Mouse (Mus musculus): ENCODE measurements at regions not wholly inside any gene's neighbourhood (a gene's known extent, or its start where the extent isn't known, plus 50 kb on each side); places are given as distances from the start of the nearest gene placed in this dataset.

DNA sequence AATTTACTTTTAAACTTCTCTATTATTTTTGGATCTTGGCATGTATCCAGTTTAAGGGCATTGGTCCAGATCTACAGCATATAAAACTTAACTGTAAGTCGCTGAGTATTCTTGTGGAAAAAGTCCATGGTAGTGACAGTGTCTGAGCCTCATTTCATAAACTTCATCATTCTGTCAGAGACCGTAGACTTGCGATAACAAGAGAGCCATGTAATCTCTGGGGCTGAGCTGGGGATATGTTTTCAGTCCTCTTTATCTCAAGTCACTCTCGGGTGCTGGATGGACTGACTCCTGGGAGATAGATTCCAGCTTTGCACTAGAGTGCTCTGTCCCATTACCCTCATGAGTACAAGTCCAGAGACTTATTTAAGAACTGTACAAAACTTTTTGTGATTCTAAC lies 362.0 kb downstream of the Fat4 start:
- no peak for DNase-seq

DNA sequence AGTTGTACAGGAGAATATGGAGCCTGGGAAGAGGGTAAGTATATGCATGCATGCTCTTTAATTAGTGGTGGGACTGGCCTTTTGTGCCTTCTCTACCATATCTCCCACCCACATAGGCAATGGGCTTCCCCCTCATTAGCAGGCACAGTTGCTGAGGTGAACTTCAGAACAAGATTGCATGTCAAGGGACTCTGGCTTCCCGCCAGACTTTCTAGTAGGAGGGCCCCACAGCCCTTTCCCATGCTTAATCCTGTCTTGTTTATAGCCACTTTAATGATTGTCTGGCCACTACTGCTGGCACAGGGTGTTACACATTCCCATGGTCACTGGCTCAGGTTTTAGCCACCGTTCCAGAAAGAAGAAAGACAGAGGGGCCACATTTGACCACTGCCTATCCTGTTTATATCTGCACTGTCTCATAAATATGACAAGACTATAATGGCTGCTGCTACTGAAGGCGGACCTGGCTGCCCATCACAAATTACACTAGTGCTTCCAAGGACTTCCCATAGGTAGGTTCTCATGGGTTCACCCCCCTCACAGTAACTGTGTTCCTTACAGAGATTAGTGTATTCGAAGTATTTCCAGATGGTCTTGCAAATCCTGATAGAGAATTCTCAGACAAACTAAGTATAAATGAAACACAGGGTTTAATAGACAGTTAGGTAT lies 362.6 kb downstream of the Fat4 start:
- no peak for DNase-seq

DNA sequence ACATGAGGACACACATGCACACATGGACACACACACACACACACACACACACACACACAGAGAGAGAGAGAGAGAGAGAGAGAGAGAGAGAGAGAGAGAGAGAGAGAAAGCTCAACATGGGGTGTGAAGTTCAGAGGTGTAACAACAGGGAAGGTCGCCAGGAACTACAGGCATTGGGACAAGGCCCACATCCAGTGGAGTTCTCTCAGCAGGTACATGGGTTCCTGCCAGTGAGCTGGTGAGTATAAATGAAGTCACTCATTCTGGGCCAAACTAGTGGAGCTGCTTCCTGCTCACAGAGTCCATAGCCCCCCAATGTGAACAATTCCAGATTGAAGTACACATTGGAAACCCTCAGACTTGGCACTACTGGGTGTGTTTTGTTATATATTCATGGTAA lies 366.3 kb downstream of the Fat4 start:
- DNase-seq: no peak

DNA sequence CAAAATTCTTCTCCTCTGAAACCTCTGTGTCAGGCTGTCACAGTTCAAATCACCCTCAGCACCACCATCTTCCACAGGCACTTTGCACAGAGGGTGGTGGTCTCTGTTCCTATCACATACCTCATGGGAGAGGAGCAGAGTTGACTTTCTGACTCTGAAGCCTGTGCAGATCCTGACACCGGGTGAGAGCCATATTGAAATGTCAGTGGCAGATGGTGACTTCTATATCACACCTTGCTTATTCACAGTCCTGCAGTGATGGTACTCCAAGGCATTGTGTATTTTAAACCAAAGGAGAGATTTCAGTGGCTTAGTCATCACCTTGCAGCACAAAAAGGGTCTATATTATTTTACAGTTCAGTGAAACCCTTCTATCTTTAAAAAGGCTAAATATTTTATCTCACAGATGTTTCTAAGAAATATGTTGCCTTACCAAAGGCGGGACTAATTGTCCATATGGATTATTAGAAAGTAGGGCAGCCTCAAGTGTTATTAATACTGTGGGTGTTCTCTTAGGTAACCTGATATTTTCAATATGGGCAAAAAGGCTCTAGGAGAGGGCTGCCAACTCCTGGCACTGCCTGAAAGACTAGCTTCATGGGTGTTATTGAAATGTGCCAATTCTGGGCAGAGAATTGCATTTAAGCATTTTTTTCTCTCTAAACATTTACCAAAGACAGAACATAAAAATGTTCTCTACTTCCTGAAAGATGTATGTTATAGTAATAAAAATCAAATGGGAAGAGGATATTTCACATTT lies 378.1 kb downstream of the Fat4 start:
- DNase-seq: no peak

DNA sequence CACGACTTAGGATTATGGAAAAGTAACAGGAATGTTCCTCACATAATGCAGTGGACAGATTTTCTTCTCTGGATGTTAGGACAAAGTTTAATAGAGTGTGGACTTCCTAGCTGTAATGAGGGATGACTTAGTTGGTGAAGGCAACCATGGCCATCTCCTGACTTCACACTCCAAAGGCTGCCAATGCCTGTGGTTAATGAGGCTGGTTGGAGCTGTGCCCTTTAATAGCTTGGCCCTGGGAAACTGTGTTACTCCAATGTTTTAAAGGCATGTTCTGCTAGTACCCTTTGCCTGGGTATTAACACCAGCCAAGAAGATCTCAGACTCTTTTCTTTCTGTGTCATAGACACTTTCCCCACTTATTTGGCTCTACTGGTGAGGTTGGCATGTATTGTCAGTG lies 378.9 kb downstream of the Fat4 start:
- DNase-seq: no peak

DNA sequence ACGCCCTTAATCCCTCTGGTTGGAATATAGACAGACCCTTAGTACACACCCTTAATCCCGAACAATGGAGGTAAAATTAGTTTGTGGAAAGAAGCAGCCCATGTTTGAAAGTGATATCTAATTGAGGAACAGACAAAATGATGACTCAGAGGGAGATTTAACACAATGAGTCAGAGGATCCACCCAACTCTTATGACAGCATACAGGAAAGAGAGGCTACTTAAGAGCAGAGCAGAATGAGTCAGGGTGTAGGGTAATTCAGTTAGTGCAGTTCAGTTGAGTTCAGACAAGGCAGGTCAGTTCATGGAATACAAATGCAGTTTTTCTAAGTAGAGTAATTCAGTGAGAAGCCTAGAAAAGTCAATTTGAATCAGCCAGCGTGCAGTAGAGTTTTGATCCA lies 382.6 kb downstream of the Fat4 start:
- no peak for DNase-seq

DNA sequence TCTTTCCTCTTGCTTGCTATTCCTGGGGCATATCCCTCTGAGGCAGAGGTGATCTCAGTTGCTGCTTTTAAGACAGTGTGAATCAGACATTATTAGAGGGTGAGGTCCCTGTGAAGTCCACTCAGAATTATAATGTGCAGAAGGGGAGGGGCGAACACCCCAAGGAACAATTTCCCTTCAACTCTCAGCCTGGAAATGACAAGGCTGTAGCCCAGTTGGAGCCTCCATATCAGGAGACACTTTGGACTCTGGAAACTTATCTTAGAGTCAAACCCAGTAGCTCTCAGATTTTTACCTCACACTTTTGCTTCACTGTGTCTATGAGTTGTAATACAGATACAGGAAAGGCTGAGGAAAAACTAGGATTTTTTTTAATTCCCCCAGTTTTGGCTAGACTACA lies 385.9 kb downstream of the Fat4 start:
- DNase-seq: no peak

DNA sequence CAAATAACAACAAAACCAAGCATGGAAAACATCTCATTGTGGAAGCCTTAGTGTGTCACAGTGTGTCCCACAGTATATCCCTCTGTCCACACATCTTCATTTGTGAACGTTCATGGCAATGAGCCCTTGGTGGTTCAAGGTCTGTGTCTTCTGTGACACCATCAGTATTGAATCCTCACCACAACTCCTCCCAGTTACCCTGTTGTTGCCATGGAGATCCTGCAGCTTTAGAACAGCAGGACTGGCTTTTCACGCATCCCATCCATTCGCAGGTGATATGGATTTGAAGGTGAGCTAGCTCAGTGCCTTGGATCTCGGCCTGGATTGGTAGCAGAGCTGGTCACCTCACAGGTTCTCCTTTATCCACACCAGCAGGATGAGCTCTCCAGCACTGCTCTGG lies 390.2 kb downstream of the Fat4 start:
- DNase-seq: no peak

DNA sequence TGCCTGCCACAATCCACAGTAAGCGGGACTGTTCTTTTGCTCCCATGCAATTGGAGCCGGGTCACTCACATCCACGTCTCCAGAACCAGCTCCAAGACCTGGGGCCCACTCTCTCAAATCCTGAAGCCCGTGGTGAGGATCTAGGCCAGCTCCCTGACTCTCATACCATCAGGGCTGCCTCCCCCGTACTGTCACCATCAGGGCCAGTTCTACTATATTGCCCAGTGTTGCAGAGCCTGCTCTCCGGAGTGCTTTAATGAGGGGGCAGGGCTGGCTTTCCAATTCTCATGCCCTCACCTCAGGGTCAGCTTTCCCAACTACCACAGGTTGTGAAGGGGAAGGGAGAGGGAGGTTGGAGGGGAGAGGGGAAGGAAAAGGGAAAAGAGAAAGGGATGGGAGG lies 390.6 kb downstream of the Fat4 start:
- no peak for DNase-seq

DNA sequence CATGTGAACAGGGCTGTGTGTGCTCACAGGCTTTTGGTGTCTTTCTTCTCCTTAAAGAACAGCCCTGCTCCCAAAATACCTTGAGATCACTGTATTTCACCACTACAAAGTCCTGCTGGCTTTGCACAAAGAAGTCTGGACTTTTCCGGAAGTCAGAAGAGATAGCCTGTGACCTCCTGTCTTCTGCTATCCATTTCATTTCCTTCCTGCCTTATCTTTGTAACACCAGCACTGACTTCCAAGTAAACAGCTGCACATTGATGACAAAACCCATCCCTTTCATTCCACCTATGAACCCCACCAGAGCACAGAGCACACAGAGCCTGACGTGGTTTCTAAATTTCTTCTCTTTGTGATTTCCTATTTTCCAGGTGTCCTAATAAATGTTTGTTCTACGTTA lies 408.5 kb downstream of the Fat4 start:
- no peak for DNase-seq

DNA sequence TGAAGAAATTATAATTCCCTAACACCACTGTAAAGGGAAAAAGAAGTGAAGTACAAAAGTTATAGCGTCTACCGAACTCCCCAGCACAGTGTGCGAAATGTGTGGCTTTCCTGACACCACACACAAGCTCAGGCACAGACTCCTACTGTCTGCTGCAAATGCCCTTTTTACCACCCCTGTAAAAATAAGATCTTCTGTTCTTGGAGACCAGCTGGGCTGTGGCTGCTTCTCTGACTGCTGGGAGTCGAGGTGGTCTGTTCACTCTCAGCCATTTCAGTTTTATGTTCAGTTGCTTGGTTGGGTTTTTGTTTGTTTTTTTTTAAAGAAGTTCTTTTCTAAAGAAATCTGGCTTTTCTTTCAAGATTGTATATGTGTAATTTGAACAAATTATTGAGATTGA lies 409.5 kb downstream of the Fat4 start:
- DNase-seq: no peak

DNA sequence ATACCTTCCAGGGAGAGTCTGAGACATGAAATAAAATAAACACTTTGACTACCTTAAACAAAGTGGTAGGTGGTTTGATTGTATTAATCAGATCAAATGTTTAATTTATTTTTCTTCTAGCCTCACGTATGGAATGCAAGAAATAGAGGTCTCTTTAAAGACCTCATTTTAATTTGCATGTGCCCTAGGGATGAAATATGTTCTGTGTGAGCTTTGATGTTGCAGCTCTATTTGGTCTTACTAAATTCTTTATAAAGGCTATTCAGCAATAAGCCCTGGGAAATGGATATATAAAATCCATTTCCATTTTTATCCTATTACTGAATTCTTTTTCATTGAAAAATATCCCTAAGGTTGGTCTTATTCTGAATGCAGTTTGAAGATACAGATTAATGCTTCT lies 422.7 kb downstream of the Fat4 start:
- DNase-seq: no peak

DNA sequence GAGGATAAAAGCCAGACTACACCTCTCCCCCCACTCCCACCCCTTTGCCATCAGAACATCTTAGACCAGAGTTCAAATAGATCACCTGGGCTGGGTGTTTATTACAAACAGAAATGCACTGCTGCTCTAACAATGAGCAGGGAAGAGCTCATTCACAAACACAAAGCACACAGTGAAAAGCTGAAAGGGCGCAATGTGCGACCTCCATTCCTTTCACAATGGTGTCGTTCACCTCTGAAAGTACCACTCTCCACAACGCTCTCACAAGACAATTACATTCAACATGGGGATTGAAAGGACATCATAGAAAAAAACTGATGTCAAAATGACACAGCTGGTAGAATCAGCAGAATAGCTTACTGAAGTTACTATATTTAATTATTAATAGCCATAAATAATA lies 426.8 kb downstream of the Fat4 start:
- no peak for DNase-seq

DNA sequence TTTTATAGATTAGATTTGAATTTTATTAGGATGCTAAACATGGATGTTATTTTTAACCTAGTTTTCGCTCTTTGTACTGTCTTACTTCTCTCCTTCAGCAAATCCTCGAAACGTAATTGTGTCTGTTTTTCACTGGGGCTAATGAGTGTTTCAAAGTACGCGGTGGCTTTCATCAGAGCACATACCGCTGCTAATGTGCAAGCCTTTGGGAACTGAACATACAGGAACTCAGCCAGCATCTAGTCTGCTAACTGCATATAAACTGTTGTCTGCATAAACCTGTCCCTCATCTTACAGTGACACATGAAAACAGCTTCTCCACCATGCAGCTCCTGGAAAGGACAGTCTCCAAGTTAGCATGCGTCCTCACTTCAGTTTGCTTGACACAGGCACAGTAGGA lies 434.1 kb downstream of the Fat4 start:
- DNase-seq: no peak

DNA sequence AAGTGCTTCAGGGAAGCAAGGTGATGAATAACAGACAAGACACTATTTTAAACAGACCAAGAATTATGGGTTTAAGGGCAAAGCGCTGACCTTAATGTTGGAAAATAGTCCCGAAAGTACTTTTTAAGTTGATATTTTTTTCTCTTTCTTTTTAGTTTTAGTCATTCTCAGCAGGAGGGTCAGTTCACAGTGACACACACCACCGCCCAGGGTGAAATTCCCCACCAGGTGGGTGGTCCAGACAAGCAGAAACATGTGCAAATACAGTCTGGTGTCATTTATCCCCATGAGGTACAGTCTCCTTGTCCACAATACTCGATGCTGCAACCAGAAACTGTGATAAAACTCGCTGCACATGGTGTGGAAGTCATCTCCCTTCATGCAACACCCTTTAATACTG lies 435.5 kb downstream of the Fat4 start:
- DNase-seq: no peak

DNA sequence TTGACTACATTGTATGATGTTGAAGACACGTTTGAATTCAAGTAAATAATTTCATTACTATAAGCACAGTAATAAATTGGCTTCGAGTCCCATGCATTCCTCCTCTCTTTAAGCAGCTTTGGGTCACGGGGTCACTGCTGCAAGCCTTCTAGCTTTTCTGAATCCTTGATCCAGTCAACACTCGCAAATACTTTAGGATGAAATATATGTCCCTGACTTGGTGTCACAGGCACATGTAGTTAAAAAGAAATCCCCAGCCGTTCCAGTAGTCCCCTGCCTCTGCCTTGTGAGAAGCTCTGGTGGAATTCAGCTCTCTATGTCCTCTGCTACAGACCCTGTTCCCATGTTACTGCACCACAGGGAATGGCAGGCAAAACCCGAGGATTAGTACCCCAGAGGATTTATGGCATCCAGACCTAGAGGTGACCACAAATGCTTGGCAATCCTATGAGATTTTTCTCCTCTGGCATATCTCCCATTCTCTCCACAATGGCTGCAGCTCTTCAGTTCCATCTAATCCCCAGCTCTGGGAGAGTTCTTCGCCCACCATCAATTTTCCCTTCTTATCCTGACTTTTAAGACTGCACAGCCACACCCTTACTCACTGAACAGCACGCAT lies 449.0 kb downstream of the Fat4 start:
- no peak for DNase-seq

DNA sequence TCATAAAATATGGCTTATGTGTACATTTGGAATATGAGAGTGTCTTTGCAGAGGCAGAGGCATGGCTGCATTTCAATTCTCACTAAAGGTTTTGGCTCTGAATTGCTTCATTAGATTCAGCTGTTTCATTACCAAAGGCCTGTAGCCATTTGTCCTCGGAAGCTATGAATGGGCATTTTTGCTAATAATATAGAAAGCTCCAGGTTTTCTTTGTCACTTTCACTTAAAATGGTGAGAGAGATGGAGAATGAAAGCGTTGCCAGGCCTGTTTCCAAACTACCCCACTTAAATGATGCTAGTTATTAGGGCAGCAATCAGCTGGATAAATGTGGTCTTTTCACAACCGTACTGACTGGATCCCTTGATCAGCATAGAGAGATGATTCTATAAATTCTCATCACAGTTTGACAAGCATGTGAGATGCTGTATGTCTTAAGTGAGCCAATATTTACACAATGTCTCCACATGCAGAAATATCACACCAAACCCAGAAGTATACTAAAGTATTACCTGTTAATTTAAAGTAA lies 454.5 kb downstream of the Fat4 start:
- DNase-seq: no peak

DNA sequence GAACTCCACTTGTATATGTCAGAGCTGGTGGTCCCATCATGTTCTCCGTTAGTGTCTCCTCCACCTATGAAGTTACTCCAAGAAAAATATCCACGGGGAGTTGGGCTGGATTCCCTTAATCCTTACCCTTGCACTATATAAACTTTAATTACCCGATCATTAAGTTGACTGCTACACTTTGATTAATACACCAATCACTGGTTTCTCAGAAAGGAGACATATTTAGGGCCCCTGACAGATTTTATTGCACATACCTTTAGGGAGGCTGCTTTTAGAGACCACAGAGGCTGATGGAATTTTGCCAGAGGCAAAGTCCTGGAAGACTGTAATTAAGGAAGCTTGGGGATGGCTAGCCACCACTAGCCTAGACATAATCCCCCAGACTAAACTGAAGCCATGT lies 457.3 kb downstream of the Fat4 start:
- DNase-seq: no peak

DNA sequence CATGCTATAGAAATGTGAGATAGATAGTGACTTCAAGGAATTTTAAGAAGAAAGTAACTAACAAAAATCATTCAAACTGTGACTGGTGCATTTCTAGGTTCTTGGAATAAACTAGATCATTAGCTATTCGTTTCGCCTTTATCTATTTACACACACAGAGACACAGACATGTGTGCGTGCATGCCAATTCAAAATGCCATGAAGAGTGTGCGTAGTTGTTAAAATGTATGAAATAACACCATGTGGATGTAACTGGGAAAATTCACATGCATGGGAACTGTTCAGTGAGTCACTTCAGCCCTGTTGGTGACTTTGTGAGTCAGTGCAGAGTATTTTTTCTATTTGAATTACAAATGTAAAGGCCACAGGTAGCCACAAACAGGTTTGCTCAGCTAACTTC lies 460.8 kb downstream of the Fat4 start:
- DNase-seq: no peak

DNA sequence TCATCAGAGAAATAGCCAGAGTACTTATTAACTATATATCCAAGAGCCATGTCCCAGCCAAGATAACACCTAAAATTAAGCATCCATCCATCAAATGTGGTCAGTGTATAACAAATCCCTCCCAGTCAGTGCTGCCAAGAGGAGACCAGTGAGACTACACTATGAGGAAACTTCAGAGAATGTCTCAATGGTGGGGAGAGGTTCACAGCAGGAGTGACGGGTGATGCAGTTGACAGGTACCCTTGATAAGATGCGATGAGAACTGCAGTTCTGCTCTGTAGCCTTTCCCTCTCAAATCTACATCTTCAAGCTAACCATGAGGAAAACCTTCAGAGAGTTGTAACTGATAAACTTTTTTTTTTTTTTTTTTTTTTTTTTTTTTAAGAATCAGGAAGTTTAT lies 470.3 kb downstream of the Fat4 start:
- DNase-seq: no peak

DNA sequence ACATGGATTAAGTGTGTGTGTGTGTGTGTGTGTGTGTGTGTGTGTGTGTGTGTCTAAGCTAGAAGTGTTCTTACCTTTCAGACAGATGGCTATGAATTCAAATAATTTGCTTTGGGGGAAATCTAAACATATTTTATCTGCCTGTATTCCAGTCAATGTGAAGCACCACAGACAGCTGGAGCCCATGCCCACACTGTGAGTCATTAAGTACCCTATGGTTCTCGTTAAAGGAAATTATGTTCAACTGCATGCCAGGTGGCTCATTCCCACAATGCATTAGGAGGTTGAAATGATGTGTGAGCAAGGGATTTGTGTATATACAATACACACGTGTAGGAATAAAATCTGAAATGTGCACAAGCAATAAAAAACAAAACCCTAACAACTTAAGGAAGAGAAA lies 473.5 kb downstream of the Fat4 start:
- DNase-seq: peak; percentile 6

DNA sequence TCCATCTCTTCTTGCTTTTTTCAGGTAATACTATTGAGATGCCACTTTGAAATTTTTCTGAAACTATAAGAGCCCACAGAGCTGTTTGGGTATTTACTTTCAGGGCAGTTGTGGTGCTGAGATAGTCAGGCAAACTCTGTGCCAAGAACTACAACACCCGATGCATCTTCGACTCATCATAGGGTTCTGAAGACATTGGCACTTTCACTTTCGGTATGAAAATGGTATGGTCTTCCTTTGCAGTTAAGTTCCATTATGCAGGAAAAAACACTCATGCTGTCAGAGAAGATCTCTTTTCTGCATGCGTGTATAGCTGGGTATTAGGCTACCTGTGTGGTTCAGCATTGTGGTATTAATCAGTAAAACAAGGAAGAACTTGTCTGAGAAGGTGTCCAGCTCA lies 484.2 kb downstream of the Fat4 start:
- no peak for DNase-seq

DNA sequence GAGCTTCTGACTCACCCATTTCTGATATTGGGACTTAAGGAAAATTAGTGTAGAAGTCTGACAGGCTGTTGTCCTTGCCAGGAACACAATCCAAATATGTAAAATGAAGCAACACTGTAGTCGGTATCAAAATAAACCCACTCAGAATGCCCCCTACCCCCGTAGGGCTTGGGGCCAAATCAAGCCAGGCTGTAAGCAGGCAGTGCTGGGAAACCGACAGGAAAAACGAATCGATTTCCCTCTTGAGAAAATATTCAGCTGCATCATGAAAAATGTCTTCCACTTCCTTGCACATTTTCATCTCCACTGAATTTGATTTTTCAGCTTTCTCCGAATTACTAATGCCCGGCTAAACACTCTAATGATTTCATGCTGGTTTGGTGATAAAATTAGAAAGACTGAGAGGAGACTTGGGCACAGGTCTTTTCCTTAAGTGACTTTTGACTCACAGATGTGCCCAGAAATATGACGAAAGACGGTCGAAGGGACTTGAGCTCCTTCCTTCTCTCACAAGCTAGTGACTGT lies 485.7 kb downstream of the Fat4 start:
- DNase-seq: no peak

DNA sequence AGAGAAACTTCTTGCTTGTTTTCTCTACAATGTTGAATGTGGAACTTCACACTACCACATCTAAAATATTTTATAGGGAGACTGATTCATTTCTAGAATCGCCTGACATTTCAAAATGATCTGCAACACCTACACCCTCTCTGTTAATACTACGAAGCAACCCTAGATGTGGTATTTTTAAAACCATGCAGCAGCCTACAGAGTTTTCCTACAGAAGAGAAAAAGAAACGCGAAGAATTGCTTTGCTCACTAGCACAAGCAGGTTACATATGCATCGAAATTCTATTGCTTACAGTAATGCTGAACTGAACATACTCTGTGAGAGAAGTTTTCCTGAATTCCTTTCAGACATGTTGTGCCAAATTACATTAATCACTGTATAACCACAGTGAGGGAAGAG lies 488.7 kb downstream of the Fat4 start:
- DNase-seq: peak; percentile 9

All from right cerebral cortex, adult 18-20 months (tissue).